Mouse (Mus musculus): Measurements from ENCODE around the gene Gm10663.

- TF ChIP-seq CTCF (IDR thresholded peaks at IDR 0.05; ENCODE audit: borderline replicate concordance, extremely low read depth, insufficient read depth, insufficient read length) (no peak), POLR2A (IDR thresholded peaks at IDR 0.05; ENCODE audit: borderline replicate concordance, extremely low read depth, insufficient read depth, insufficient read length, poor library complexity, severe bottlenecking) (no peak)
Measured at GRCm38 (mm10) chr8:65056722-65057121, 18.1 kb upstream of the Gm10663 start.

All from brain, embryonic 14.5 days (tissue).